Mouse (Mus musculus): Measurements from ENCODE around the gene Aspm.

Gene Aspm

DNA sequence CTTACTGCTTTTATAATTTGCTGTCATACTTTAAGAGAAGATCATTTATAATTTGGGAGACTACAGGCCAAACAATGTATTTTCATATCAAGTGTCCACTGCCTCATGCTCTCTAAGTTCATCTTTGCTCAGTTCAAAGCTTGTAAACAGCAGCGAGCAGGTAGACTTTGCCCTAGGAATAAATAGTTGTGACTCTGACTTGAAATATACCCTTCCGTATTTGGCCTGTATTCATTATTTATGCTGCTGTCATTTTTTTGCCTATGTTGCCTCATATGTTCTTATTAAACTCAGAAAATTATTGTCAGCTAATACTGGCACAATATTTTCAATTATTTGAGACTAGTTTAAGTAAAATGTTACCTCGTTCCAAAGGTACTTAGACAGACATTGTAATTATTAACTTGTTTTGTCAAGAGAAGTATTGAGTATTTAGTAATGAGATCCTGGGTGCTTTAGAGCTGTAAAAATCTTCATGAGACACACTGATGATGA, 46.7 kb downstream of the Aspm start, which contains the start of gene F13b:
Gene F13b (plus strand): TSS at position 445 of the 495 bp plus-strand sequence.
- DNase-seq (ENCODE audit: low read depth): no peak

DNA sequence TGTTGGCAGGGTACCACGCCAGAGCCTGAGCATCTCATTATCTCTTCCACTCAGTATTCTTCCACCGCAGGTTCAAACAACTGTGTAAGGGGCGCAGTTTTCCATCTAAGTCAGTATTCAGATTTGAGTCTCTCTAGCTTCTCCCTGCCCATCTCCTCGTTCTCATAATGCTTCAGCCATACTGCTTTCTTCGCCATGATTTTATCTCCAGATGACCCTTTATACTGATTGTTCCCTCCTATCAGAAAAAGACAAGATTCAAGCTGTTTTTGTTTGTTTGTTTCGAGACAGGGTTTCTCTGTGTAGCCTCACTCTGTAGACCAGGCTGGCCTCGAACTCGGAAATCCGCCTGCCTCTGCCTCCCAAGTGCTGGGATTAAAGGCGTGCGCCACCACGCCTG, 60.0 kb downstream of the Aspm start:
- DNase-seq (ENCODE audit: low read depth): no peak

Data from NIH3T3 (cell line).